Mouse (Mus musculus) liver, postnatal 0 days (tissue): ENCODE data around the gene Ppp4r4. TPM values are rescaled to one million over a fixed set of nuclear protein-coding genes. Genes with fewer than 3 reads are reported as not detected.

Source experiments
- ATAC-seq: fragments of 200-750 bp; cut with Nextera tagmentation; 2 replicates; pipeline ENCODE4 v1.8.0; 2017; ENCODE audit warnings: mild to moderate bottlenecking, moderate library complexity
- DNase-seq: peaks from one replicate; pipeline ENCODE4 v3.0.0-alpha.2; 2016
- H3K27ac ChIP-seq: fragments of 300-500 bp; sonication (generic); 2 replicates; pipeline ENCODE4 v1.5.1; 2014; ENCODE audit warnings: antibody characterized with exemption, moderate library complexity, mild to moderate bottlenecking, low read depth
- H3K27me3 ChIP-seq: fragments of 300-500 bp; sonication (generic); 2 replicates; pipeline ENCODE4 v1.6.1; 2014; ENCODE audit warnings: low read length, control low read depth, mixed read lengths; ENCODE audit not compliant: insufficient read depth
- H3K36me3 ChIP-seq: fragments of 300-500 bp; sonication (generic); replicated peaks from 2 replicates; pipeline ENCODE4 v1.6.1; 2014; ENCODE audit warnings: mild to moderate bottlenecking, control low read depth, low read length, moderate library complexity, mixed read lengths; ENCODE audit not compliant: insufficient read depth
- H3K4me1 ChIP-seq: fragments of 300-500 bp; sonication (generic); 2 replicates; pipeline ENCODE4 v1.6.1; 2014; ENCODE audit warnings: antibody characterized with exemption, mild to moderate bottlenecking, control low read depth; ENCODE audit not compliant: insufficient read depth
- H3K4me2 ChIP-seq: fragments of 300-500 bp; sonication (generic); 2 replicates; pipeline ENCODE4 v1.6.1; 2014; ENCODE audit warnings: low read depth, mild to moderate bottlenecking, low read length, moderate library complexity, mixed read lengths
- H3K4me3 ChIP-seq: fragments of 300-500 bp; sonication (generic); 2 replicates; pipeline ENCODE4 v1.5.1; 2014; ENCODE audit warnings: low read depth, low read length
- H3K9ac ChIP-seq: fragments of 300-500 bp; sonication (generic); replicated peaks from 2 replicates; pipeline ENCODE4 v1.6.1; 2014; ENCODE audit warnings: mild to moderate bottlenecking, moderate library complexity
- H3K9me3 ChIP-seq: fragments of 300-500 bp; sonication (generic); 2 replicates; pipeline ENCODE4 v1.6.1; 2016; ENCODE audit warnings: mild to moderate bottlenecking, control low read depth, low read length, mixed read lengths
- CTCF ChIP-seq: sonication (generic); IDR thresholded peaks from 2 replicates; pipeline ENCODE4 v1.5.1; 2016; ENCODE audit warnings: antibody characterized with exemption, low read depth
- EP300 ChIP-seq: IDR thresholded peaks from 2 replicates; pipeline ENCODE4 v1.6.1; 2016; ENCODE audit warnings: antibody characterized with exemption, low read depth, mild to moderate bottlenecking
- WGBS: fragments of 180-500 bp; shearing (Covaris S2); extraction: QIAGEN DNeasy Blood & Tissue Kit; methylation state at CpG from one replicate; pipeline ENCODE4 v1.1.7; 2014; ENCODE audit not compliant: insufficient replicate concordance; 5-methylcytosine and 5-hydroxymethylcytosine counted together
- polyA plus RNA-seq: library from polyadenylated mRNA; unstranded; fragments of >200 nt; fragmentation: Nextera tagmentation; extraction: Ambion mirVana; gene quantifications from 2 replicates; pipeline ENCODE4 v1.2.1, GENCODE M21; 2015

Gene Ppp4r4
- polyA plus RNA-seq, 1 experiment from 2014 or later, result 1.1 TPM

DNA sequence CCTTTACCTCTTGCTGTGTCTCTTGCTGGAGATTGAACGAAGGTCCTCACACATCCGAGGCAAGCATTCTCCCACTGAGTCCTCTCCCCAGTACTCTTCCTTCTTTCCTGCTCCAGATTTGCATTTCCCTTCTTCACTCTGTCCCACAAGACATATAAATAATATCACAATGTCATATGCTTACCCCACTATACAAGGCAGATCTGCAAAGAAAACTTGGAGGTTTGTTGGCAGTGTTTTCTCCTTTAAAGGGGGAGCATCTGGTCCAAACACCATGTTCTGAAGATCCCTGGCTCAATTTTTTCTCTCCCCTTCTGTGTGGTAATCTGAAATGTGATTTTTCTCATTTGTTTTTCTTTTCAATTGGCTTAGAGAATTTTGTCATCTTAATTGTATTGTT is 102.3 kb downstream of the Ppp4r4 start:
- no peak overlapping the region for H3K4me2 ChIP-seq
- ATAC-seq (no peak), DNase-seq (no peak)
- 0 out of 2 replicates have a peak, but pooled peaks cover 3% of the 10 kb centered on the region for H3K4me1 ChIP-seq
- TF ChIP-seq CTCF, result no peak
- no peak for TF ChIP-seq EP300
- H3K9ac ChIP-seq, result no peak overlapping the region
- WGBS, result 61% methylated on average over 2 of the region's 2 CpGs
- H3K4me3 ChIP-seq, result no peak overlapping the region
- no peaks in the 10 kb centered on the region for H3K36me3 ChIP-seq
- no peaks in the 10 kb centered on the region for H3K9me3 ChIP-seq
- H3K27ac ChIP-seq, result no peak overlapping the region
- no peaks in the 10 kb centered on the region for H3K27me3 ChIP-seq

DNA sequence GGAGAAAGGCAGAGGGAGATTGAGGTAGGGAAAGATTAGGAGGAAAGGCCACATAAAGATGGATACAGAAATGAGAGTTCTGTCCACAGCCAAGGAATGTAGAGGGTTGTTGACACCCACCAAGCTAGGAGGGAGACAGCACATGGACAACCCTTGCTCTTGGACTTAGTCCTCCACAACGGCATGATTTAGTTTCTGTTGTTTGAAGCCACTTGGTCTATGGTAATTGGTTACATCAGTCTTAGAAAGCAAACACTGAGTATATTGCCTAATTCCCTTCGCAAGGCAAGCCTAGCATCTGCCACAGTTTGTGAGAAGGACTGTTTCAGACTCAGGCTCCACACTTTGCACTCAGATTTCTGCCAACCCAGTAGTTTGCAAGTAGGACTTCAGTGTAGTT is 103.8 kb downstream of the Ppp4r4 start:
- TF ChIP-seq EP300 (no peak; the same call in 1 of the 2 replicates), CTCF (no peak)
- DNase-seq (no peak), ATAC-seq (peak; percentile 87)
- no peak overlapping the region for H3K4me3 ChIP-seq
- peak overlapping the region; percentile 86 for H3K27ac ChIP-seq
- WGBS, result 41% methylated on average over 2 of the region's 2 CpGs
- H3K4me1 ChIP-seq, result 0 out of 2 replicates have a peak, but pooled peaks cover 3% of the 10 kb centered on the region
- H3K9me3 ChIP-seq, result no peaks in the 10 kb centered on the region
- H3K27me3 ChIP-seq, result no peaks in the 10 kb centered on the region
- no peaks in the 10 kb centered on the region for H3K36me3 ChIP-seq
- H3K4me2 ChIP-seq, result no peak overlapping the region
- no peak overlapping the region for H3K9ac ChIP-seq

GRCm38 (mm10) chr12:103643336-103643735 is 111.3 kb downstream of the Ppp4r4 start:
- Histone ChIP-seq H3K4me3 (no peak overlapping the region), H3K27ac (no peak overlapping the region), H3K9ac (no peak overlapping the region), H3K36me3 (no peaks in the 10 kb centered on the region), H3K27me3 (no peaks in the 10 kb centered on the region), H3K4me1 (no peaks in the 10 kb centered on the region), H3K4me2 (no peak overlapping the region), H3K9me3 (no peaks in the 10 kb centered on the region)
- 2% methylated on average over 2 of the region's 2 CpGs for WGBS
- DNase-seq (peak; percentile 86), ATAC-seq (peak; percentile 49)
- TF ChIP-seq EP300 (no peak), CTCF (peak; percentile 93)

- H3K9ac ChIP-seq, result no peak overlapping the region
- no peak overlapping the region for H3K4me3 ChIP-seq
- H3K4me2 ChIP-seq, result no peak overlapping the region
- H3K36me3 ChIP-seq, result no peaks in the 10 kb centered on the region
- no peaks in the 10 kb centered on the region for H3K4me1 ChIP-seq
- H3K9me3 ChIP-seq, result no peaks in the 10 kb centered on the region
- no peak for ATAC-seq
- WGBS, result 66% methylated on average over 3 of the region's 3 CpGs
- TF ChIP-seq EP300 (no peak), CTCF (no peak)
- DNase-seq, result no peak
- no peak overlapping the region for H3K27ac ChIP-seq
- no peaks in the 10 kb centered on the region for H3K27me3 ChIP-seq
These were observed 111.7 kb downstream of the Ppp4r4 start for GRCm38 (mm10) chr12:103643818-103644217.

DNA sequence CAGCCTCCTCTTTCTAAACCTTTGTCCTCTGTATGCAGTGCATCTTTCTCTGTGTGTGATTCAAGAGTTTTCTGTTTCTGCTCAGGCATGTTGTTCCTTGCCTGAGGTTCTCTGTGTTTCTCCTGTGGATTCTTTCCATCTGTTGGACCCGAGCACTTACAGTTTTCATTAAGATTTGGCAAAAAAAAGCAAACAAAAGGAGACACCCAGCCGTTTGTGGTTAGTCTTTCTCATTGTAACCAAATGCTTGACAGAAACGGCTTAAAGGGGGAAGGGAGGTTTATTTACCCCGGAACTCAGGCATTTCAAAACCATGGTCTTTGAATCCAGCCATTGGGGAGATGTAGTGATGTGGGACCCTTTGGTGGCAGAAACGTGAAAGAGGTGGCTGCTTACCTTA is 112.5 kb downstream of the Ppp4r4 start:
- H3K27me3 ChIP-seq, result no peaks in the 10 kb centered on the region
- no peaks in the 10 kb centered on the region for H3K9me3 ChIP-seq
- no peak for TF ChIP-seq EP300
- TF ChIP-seq CTCF, result no peak
- WGBS, result 30% methylated on average over 5 of the region's 5 CpGs
- no peak overlapping the region for H3K9ac ChIP-seq
- H3K27ac ChIP-seq, result no peak overlapping the region
- H3K4me1 ChIP-seq, result no peaks in the 10 kb centered on the region
- DNase-seq, result no peak
- H3K36me3 ChIP-seq, result no peaks in the 10 kb centered on the region
- no peak for ATAC-seq
- no peak overlapping the region for H3K4me3 ChIP-seq
- no peak overlapping the region for H3K4me2 ChIP-seq

DNA sequence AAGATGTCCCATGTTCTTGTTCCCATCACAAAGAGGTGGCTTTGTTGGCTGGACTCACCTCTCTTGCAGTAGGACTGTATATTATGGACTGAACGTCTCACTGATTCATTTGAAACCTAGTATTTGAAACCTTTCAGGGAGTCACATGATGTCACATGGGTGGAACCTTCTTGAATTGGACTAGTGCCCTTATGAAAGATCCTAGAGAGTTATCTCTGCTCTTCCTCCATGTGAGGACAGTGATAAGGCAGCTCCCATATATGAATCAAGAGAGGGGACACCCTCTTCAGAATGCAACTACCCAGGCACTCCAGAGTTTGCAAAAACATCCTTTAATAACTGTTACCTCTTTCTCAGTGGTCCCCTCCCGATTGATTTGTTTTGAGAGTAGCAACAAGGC is 114.2 kb downstream of the Ppp4r4 start:
- Histone ChIP-seq H3K9me3 (0 out of 2 replicates have a peak, but pooled peaks cover 4% of the 10 kb centered on the region), H3K4me1 (no peaks in the 10 kb centered on the region), H3K4me3 (no peak overlapping the region), H3K27me3 (no peaks in the 10 kb centered on the region), H3K9ac (no peak overlapping the region), H3K27ac (no peak overlapping the region), H3K36me3 (no peaks in the 10 kb centered on the region), H3K4me2 (no peak overlapping the region)
- TF ChIP-seq CTCF (no peak), EP300 (no peak)
- DNase-seq (no peak), ATAC-seq (no peak)
- 42% methylated on average over 2 of the region's 2 CpGs for WGBS

GRCm38 (mm10) chr12:103653836-103654235 is 121.8 kb downstream of the Ppp4r4 start:
- TF ChIP-seq CTCF (no peak), EP300 (no peak)
- ATAC-seq (no peak), DNase-seq (no peak)
- Histone ChIP-seq H3K4me3 (no peak overlapping the region), H3K27me3 (no peaks in the 10 kb centered on the region), H3K9me3 (0 out of 2 replicates have a peak, but pooled peaks cover 4% of the 10 kb centered on the region), H3K36me3 (no peaks in the 10 kb centered on the region), H3K4me1 (peaks cover 6% of the 10 kb centered on the region; the same call in 1 of the 2 replicates), H3K4me2 (no peak overlapping the region), H3K27ac (no peak overlapping the region), H3K9ac (no peak overlapping the region)
- WGBS, result 71% methylated on average over 2 of the region's 2 CpGs
